Mouse (Mus musculus) midbrain, embryonic 15.5 days (tissue): ENCODE measurements at regions not wholly inside any gene's neighbourhood (a gene's known extent, or its start where the extent isn't known, plus 50 kb on each side); places are given as distances from the start of the nearest gene placed in this dataset.

Experiments used
- ATAC-seq: fragments of 200-750 bp; cut with Nextera tagmentation; replicated peaks from 2 replicates; pipeline ENCODE4 v1.8.0; 2017; ENCODE audit warnings: moderate TSS enrichment
- H3K27ac ChIP-seq: fragments of 300-500 bp; sonication (generic); 2 replicates; pipeline ENCODE4 v1.5.1; 2015; ENCODE audit warnings: mild to moderate bottlenecking, inconsistent platforms
- H3K27me3 ChIP-seq: fragments of 300-500 bp; sonication (generic); replicated peaks from 2 replicates; pipeline ENCODE4 v1.6.1; 2015; ENCODE audit warnings: inconsistent platforms
- H3K36me3 ChIP-seq: fragments of 300-500 bp; sonication (generic); replicated peaks from 2 replicates; pipeline ENCODE4 v1.6.1; 2015; ENCODE audit warnings: inconsistent platforms
- H3K4me1 ChIP-seq: fragments of 300-500 bp; sonication (generic); 2 replicates; pipeline ENCODE4 v1.6.1; 2015; ENCODE audit warnings: inconsistent platforms
- H3K4me2 ChIP-seq: fragments of 300-500 bp; sonication (generic); 2 replicates; pipeline ENCODE4 v1.6.1; 2015; ENCODE audit warnings: inconsistent platforms, mild to moderate bottlenecking, moderate library complexity
- H3K4me3 ChIP-seq: fragments of 300-500 bp; sonication (generic); 2 replicates; pipeline ENCODE4 v1.5.1; 2015; ENCODE audit warnings: mild to moderate bottlenecking, inconsistent platforms
- H3K9ac ChIP-seq: fragments of 300-500 bp; sonication (generic); 2 replicates; pipeline ENCODE4 v1.6.1; 2015; ENCODE audit warnings: mild to moderate bottlenecking, inconsistent platforms
- H3K9me3 ChIP-seq: fragments of 300-500 bp; sonication (generic); 2 replicates; pipeline ENCODE4 v1.6.1; 2016; ENCODE audit warnings: inconsistent platforms
- WGBS: fragments of 180-500 bp; shearing (Covaris S2); methylation state at CpG from one replicate; pipeline ENCODE4 v1.1.7; 2015; ENCODE audit warnings: mixed read lengths; 5-methylcytosine and 5-hydroxymethylcytosine counted together

GRCm38 (mm10) chr7:36076021-36076441 lies 273.2 kb upstream of the Zfp507 start:
- 0 out of 2 replicates have a peak, but pooled peaks have one; percentile 43 for ATAC-seq
- peaks cover 41% of the 10 kb centered on the region for H3K4me1 ChIP-seq
- H3K9me3 ChIP-seq = no peaks in the 10 kb centered on the region
- H3K27me3 ChIP-seq = no peaks in the 10 kb centered on the region
- no peak overlapping the region for H3K4me3 ChIP-seq
- no peak overlapping the region for H3K27ac ChIP-seq
- H3K36me3 ChIP-seq = no peaks in the 10 kb centered on the region
- 3% methylated on average over 11 of the region's 11 CpGs for WGBS
- no peak overlapping the region for H3K9ac ChIP-seq
- H3K4me2 ChIP-seq = peak overlapping the region; percentile 38

GRCm38 (mm10) chr7:36071774-36072173 lies 269.0 kb upstream of the Zfp507 start:
- Histone ChIP-seq H3K36me3 (no peaks in the 10 kb centered on the region), H3K4me2 (peak overlapping the region; percentile 35), H3K4me1 (peaks cover 30% of the 10 kb centered on the region), H3K4me3 (peak overlapping the region; percentile 1; the same call in 1 of the 2 replicates), H3K27ac (no peak overlapping the region), H3K27me3 (no peaks in the 10 kb centered on the region), H3K9me3 (no peaks in the 10 kb centered on the region), H3K9ac (no peak overlapping the region)
- no peak for ATAC-seq
- WGBS = 6% methylated on average over 13 of the region's 13 CpGs

- H3K36me3 ChIP-seq = no peaks in the 10 kb centered on the region
- H3K4me3 ChIP-seq = no peak overlapping the region
- peaks cover 6% of the 10 kb centered on the region; the same call in 1 of the 2 replicates for H3K4me1 ChIP-seq
- no peak overlapping the region for H3K4me2 ChIP-seq
- H3K27me3 ChIP-seq = no peaks in the 10 kb centered on the region
- no peaks in the 10 kb centered on the region for H3K9me3 ChIP-seq
- H3K9ac ChIP-seq = no peak overlapping the region
- ATAC-seq = no peak
- H3K27ac ChIP-seq = no peak overlapping the region
- WGBS = 68% methylated on average over 3 of the region's 3 CpGs
Measured at GRCm38 (mm10) chr7:36066725-36067124, 263.9 kb upstream of the Zfp507 start.

- Histone ChIP-seq H3K4me1 (peaks cover 2% of the 10 kb centered on the region; the same call in 1 of the 2 replicates), H3K4me3 (no peak overlapping the region), H3K27me3 (no peaks in the 10 kb centered on the region), H3K36me3 (no peaks in the 10 kb centered on the region), H3K9ac (no peak overlapping the region), H3K27ac (no peak overlapping the region), H3K4me2 (no peak overlapping the region), H3K9me3 (no peaks in the 10 kb centered on the region)
- 77% methylated on average over 4 of the region's 4 CpGs for WGBS
- no peak for ATAC-seq
Measured at GRCm38 (mm10) chr7:36061679-36062078, 258.9 kb upstream of the Zfp507 start.

- peaks cover 2% of the 10 kb centered on the region; the same call in 1 of the 2 replicates for H3K4me1 ChIP-seq
- no peaks in the 10 kb centered on the region for H3K27me3 ChIP-seq
- no peak overlapping the region for H3K27ac ChIP-seq
- 71% methylated on average over 4 of the region's 4 CpGs for WGBS
- H3K4me2 ChIP-seq = no peak overlapping the region
- H3K4me3 ChIP-seq = no peak overlapping the region
- H3K9ac ChIP-seq = no peak overlapping the region
- no peaks in the 10 kb centered on the region for H3K9me3 ChIP-seq
- H3K36me3 ChIP-seq = no peaks in the 10 kb centered on the region
- ATAC-seq = no peak
Measured at GRCm38 (mm10) chr7:36060426-36060825, 257.6 kb upstream of the Zfp507 start.

GRCm38 (mm10) chr7:36046053-36046452 lies 243.2 kb upstream of the Zfp507 start:
- no peak overlapping the region for H3K27ac ChIP-seq
- H3K36me3 ChIP-seq = no peaks in the 10 kb centered on the region
- WGBS = 91% methylated on average over 8 of the region's 8 CpGs
- H3K4me3 ChIP-seq = no peak overlapping the region
- H3K4me2 ChIP-seq = no peak overlapping the region
- H3K9ac ChIP-seq = no peak overlapping the region
- H3K9me3 ChIP-seq = no peaks in the 10 kb centered on the region
- no peaks in the 10 kb centered on the region for H3K27me3 ChIP-seq
- H3K4me1 ChIP-seq = no peaks in the 10 kb centered on the region
- ATAC-seq = no peak

- no peak overlapping the region for H3K27ac ChIP-seq
- no peaks in the 10 kb centered on the region for H3K27me3 ChIP-seq
- H3K4me3 ChIP-seq = no peak overlapping the region
- H3K36me3 ChIP-seq = no peaks in the 10 kb centered on the region
- ATAC-seq = no peak
- WGBS = 96% methylated on average over 3 of the region's 3 CpGs
- no peak overlapping the region for H3K4me2 ChIP-seq
- H3K9me3 ChIP-seq = no peaks in the 10 kb centered on the region
- peaks cover 6% of the 10 kb centered on the region for H3K4me1 ChIP-seq
- H3K9ac ChIP-seq = no peak overlapping the region
Measured at GRCm38 (mm10) chr7:36031881-36032280, 229.1 kb upstream of the Zfp507 start.

- ATAC-seq = no peak
- H3K27ac ChIP-seq = no peak overlapping the region
- 90% methylated on average over 10 of the region's 10 CpGs for WGBS
Measured at GRCm38 (mm10) chr7:36023015-36023414, 220.2 kb upstream of the Zfp507 start.

GRCm38 (mm10) chr7:36022489-36022888 lies 219.7 kb upstream of the Zfp507 start:
- H3K4me1 ChIP-seq = peaks cover 2% of the 10 kb centered on the region
- H3K4me3 ChIP-seq = no peak overlapping the region
- H3K9me3 ChIP-seq = no peaks in the 10 kb centered on the region
- no peak overlapping the region for H3K9ac ChIP-seq
- no peaks in the 10 kb centered on the region for H3K27me3 ChIP-seq
- no peaks in the 10 kb centered on the region for H3K36me3 ChIP-seq
- no peak for ATAC-seq
- H3K27ac ChIP-seq = no peak overlapping the region
- WGBS = 89% methylated on average over 6 of the region's 6 CpGs
- no peak overlapping the region for H3K4me2 ChIP-seq

More at GRCm38 (mm10) chr7:36023015-36023414, 220.2 kb upstream of the Zfp507 start:
- Histone ChIP-seq H3K4me1 (peaks cover 6% of the 10 kb centered on the region), H3K4me3 (no peak overlapping the region), H3K36me3 (no peaks in the 10 kb centered on the region), H3K27me3 (no peaks in the 10 kb centered on the region), H3K4me2 (no peak overlapping the region), H3K9me3 (no peaks in the 10 kb centered on the region), H3K9ac (no peak overlapping the region)

- 84% methylated on average over 19 of the region's 19 CpGs for WGBS
- Histone ChIP-seq H3K27me3 (no peaks in the 10 kb centered on the region), H3K4me3 (no peak overlapping the region), H3K4me2 (no peak overlapping the region), H3K36me3 (no peaks in the 10 kb centered on the region), H3K27ac (no peak overlapping the region), H3K4me1 (0 out of 2 replicates have a peak, but pooled peaks cover 3% of the 10 kb centered on the region), H3K9me3 (no peaks in the 10 kb centered on the region), H3K9ac (no peak overlapping the region)
- no peak for ATAC-seq
Measured at GRCm38 (mm10) chr7:36016926-36017753, 214.3 kb upstream of the Zfp507 start.

- no peak overlapping the region for H3K9ac ChIP-seq
- ATAC-seq = no peak
- no peaks in the 10 kb centered on the region for H3K4me1 ChIP-seq
- no peaks in the 10 kb centered on the region for H3K27me3 ChIP-seq
- no peak overlapping the region for H3K4me3 ChIP-seq
- H3K27ac ChIP-seq = no peak overlapping the region
- H3K9me3 ChIP-seq = no peaks in the 10 kb centered on the region
- H3K4me2 ChIP-seq = no peak overlapping the region
- no peaks in the 10 kb centered on the region for H3K36me3 ChIP-seq
- WGBS = 79% methylated on average over 5 of the region's 5 CpGs
Measured at GRCm38 (mm10) chr7:35996609-35997008, 193.8 kb upstream of the Zfp507 start.

- ATAC-seq = no peak
- Histone ChIP-seq H3K36me3 (no peaks in the 10 kb centered on the region), H3K9me3 (no peaks in the 10 kb centered on the region), H3K4me3 (no peak overlapping the region), H3K27ac (no peak overlapping the region), H3K4me2 (no peak overlapping the region), H3K4me1 (no peaks in the 10 kb centered on the region), H3K9ac (no peak overlapping the region), H3K27me3 (no peaks in the 10 kb centered on the region)
- WGBS = 80% methylated on average over 8 of the region's 8 CpGs
Measured at GRCm38 (mm10) chr7:35992511-35992910, 189.7 kb upstream of the Zfp507 start.

GRCm38 (mm10) chr7:35991141-35991540 lies 188.3 kb upstream of the Zfp507 start:
- WGBS = 93% methylated on average over 5 of the region's 5 CpGs

More at GRCm38 (mm10) chr7:35991141-35991540, 188.3 kb upstream of the Zfp507 start:
- Histone ChIP-seq H3K27me3 (no peaks in the 10 kb centered on the region), H3K4me1 (no peaks in the 10 kb centered on the region), H3K36me3 (no peaks in the 10 kb centered on the region), H3K9ac (no peak overlapping the region), H3K9me3 (no peaks in the 10 kb centered on the region), H3K4me3 (no peak overlapping the region), H3K27ac (no peak overlapping the region), H3K4me2 (no peak overlapping the region)
- no peak for ATAC-seq
